Mouse (Mus musculus) limb, embryonic 14.5 days (tissue): ENCODE measurements at regions not wholly inside any gene's neighbourhood (a gene's known extent, or its start where the extent isn't known, plus 50 kb on each side); places are given as distances from the start of the nearest gene placed in this dataset.

Experiments
- ATAC-seq: fragments of 200-750 bp; cut with Nextera tagmentation; 2 replicates; pipeline ENCODE4 v1.8.0; 2017; ENCODE audit warnings: low read depth, moderate number of reproducible peaks, moderate TSS enrichment; ENCODE audit not compliant: low FRiP score
- DNase-seq: peaks from one replicate; pipeline ENCODE4 v3.0.0-alpha.2; 2015; ENCODE audit warnings: low spot score
- H3K27ac ChIP-seq: fragments of 300-500 bp; sonication (generic); replicated peaks from 2 replicates; pipeline ENCODE4 v1.5.1; 2014; ENCODE audit warnings: low read depth, mild to moderate bottlenecking, low read length, moderate library complexity, mixed read lengths
- H3K27me3 ChIP-seq: fragments of 300-500 bp; sonication (generic); 2 replicates; pipeline ENCODE4 v1.6.1; 2014; ENCODE audit warnings: low read length, mixed read lengths; ENCODE audit not compliant: control insufficient read depth, insufficient read depth
- H3K36me3 ChIP-seq: fragments of 300-500 bp; sonication (generic); 2 replicates; pipeline ENCODE4 v1.6.1; 2014; ENCODE audit warnings: mild to moderate bottlenecking, low read length, moderate library complexity, mixed read lengths; ENCODE audit not compliant: control insufficient read depth, insufficient read depth
- H3K4me1 ChIP-seq: fragments of 300-500 bp; sonication (generic); 2 replicates; pipeline ENCODE4 v1.6.1; 2014; ENCODE audit warnings: antibody characterized with exemption, low read length, mixed read lengths; ENCODE audit not compliant: control insufficient read depth, insufficient read depth
- H3K4me2 ChIP-seq: fragments of 300-500 bp; sonication (generic); replicated peaks from 2 replicates; pipeline ENCODE4 v1.6.1; 2014; ENCODE audit warnings: low read depth, mild to moderate bottlenecking, low read length, moderate library complexity; ENCODE audit not compliant: severe bottlenecking
- H3K4me3 ChIP-seq: fragments of 300-500 bp; sonication (generic); replicated peaks from 2 replicates; pipeline ENCODE4 v1.5.1; 2014; ENCODE audit warnings: low read length
- H3K9ac ChIP-seq: fragments of 300-500 bp; sonication (generic); 2 replicates; pipeline ENCODE4 v1.6.1; 2014; ENCODE audit warnings: mild to moderate bottlenecking, low read depth, low read length, moderate library complexity; ENCODE audit not compliant: severe bottlenecking
- H3K9me3 ChIP-seq: fragments of 300-500 bp; sonication (generic); 2 replicates; pipeline ENCODE4 v1.6.1; 2016; ENCODE audit warnings: low read length; ENCODE audit not compliant: control insufficient read depth
- POLR2A ChIP-seq: fragments of 200-500 bp; IDR thresholded peaks from 2 replicates; pipeline ENCODE4 v1.8.0; 2012; ENCODE audit warnings: inconsistent platforms, mild to moderate bottlenecking, moderate library complexity, borderline replicate concordance; ENCODE audit not compliant: insufficient read depth, insufficient read length; ENCODE audit errors: extremely low read depth
- WGBS: fragments of 180-500 bp; shearing (Covaris S2); extraction: QIAGEN DNeasy Blood & Tissue Kit; methylation state at CpG from one replicate; pipeline ENCODE4 v1.1.7; 2014; 5-methylcytosine and 5-hydroxymethylcytosine counted together

GRCm38 (mm10) chr14:9449942-9450341 is 783.9 kb upstream of the 4930452B06Rik start:
- ATAC-seq (no peak), DNase-seq (peak; percentile 68)
- no peaks in the 10 kb centered on the region for H3K36me3 ChIP-seq
- no peaks in the 10 kb centered on the region for H3K27me3 ChIP-seq
- no peak overlapping the region for H3K4me3 ChIP-seq
- no peaks in the 10 kb centered on the region for H3K9me3 ChIP-seq
- WGBS, result 15% methylated on average over 3 of the region's 3 CpGs
- no peak overlapping the region for H3K9ac ChIP-seq
- H3K4me2 ChIP-seq, result no peak overlapping the region
- H3K4me1 ChIP-seq, result no peaks in the 10 kb centered on the region; the same call in 1 of the 2 replicates
- TF ChIP-seq POLR2A, result no peak
- H3K27ac ChIP-seq, result no peak overlapping the region

- no peak for DNase-seq
- H3K4me2 ChIP-seq, result no peak overlapping the region
- WGBS, result 50% methylated on average over 3 of the region's 3 CpGs
- no peak overlapping the region for H3K9ac ChIP-seq
- no peak overlapping the region for H3K4me3 ChIP-seq
- ATAC-seq, result no peak
- H3K27ac ChIP-seq, result no peak overlapping the region
- H3K36me3 ChIP-seq, result no peaks in the 10 kb centered on the region
- no peak for TF ChIP-seq POLR2A
- H3K9me3 ChIP-seq, result no peaks in the 10 kb centered on the region
- H3K4me1 ChIP-seq, result no peaks in the 10 kb centered on the region
- H3K27me3 ChIP-seq, result no peaks in the 10 kb centered on the region
Observed at GRCm38 (mm10) chr14:9437896-9438295, 771.9 kb upstream of the 4930452B06Rik start.

GRCm38 (mm10) chr14:9435136-9435535 is 769.1 kb upstream of the 4930452B06Rik start:
- ATAC-seq (no peak), DNase-seq (no peak)
- Histone ChIP-seq H3K9me3 (no peaks in the 10 kb centered on the region), H3K4me2 (no peak overlapping the region), H3K27me3 (no peaks in the 10 kb centered on the region), H3K4me3 (no peak overlapping the region), H3K4me1 (no peaks in the 10 kb centered on the region), H3K27ac (no peak overlapping the region), H3K9ac (no peak overlapping the region), H3K36me3 (no peaks in the 10 kb centered on the region)
- TF ChIP-seq POLR2A, result no peak
- WGBS, result 92% methylated on average over 2 of the region's 2 CpGs

- H3K36me3 ChIP-seq, result no peaks in the 10 kb centered on the region
- no peak for TF ChIP-seq POLR2A
- no peak for ATAC-seq
- no peak overlapping the region for H3K27ac ChIP-seq
- DNase-seq, result no peak
- WGBS, result 10% methylated on average over 1 of the region's 1 CpGs
- no peaks in the 10 kb centered on the region for H3K4me1 ChIP-seq
- H3K4me2 ChIP-seq, result no peak overlapping the region
- H3K27me3 ChIP-seq, result no peaks in the 10 kb centered on the region
- H3K9me3 ChIP-seq, result no peaks in the 10 kb centered on the region
- H3K9ac ChIP-seq, result no peak overlapping the region
- H3K4me3 ChIP-seq, result no peak overlapping the region
Observed at GRCm38 (mm10) chr14:9433081-9433590, 767.1 kb upstream of the 4930452B06Rik start.

- Histone ChIP-seq H3K9ac (no peak overlapping the region), H3K36me3 (no peaks in the 10 kb centered on the region), H3K27me3 (no peaks in the 10 kb centered on the region), H3K9me3 (no peaks in the 10 kb centered on the region), H3K4me1 (no peaks in the 10 kb centered on the region), H3K4me3 (no peak overlapping the region), H3K4me2 (no peak overlapping the region), H3K27ac (no peak overlapping the region)
- no peak for DNase-seq
- ATAC-seq, result no peak
- no peak for TF ChIP-seq POLR2A
- WGBS, result 75% methylated on average over 2 of the region's 2 CpGs
Observed at GRCm38 (mm10) chr14:9431798-9432197, 765.8 kb upstream of the 4930452B06Rik start.

GRCm38 (mm10) chr14:9411822-9412403 is 745.9 kb upstream of the 4930452B06Rik start:
- H3K4me3 ChIP-seq, result no peak overlapping the region
- no peaks in the 10 kb centered on the region for H3K9me3 ChIP-seq
- no peaks in the 10 kb centered on the region for H3K4me1 ChIP-seq
- H3K9ac ChIP-seq, result no peak overlapping the region
- DNase-seq (no peak), ATAC-seq (no peak)
- H3K27ac ChIP-seq, result no peak overlapping the region
- no peaks in the 10 kb centered on the region for H3K27me3 ChIP-seq
- H3K4me2 ChIP-seq, result no peak overlapping the region
- no peak for TF ChIP-seq POLR2A
- WGBS, result 62% methylated on average over 4 of the region's 4 CpGs
- H3K36me3 ChIP-seq, result no peaks in the 10 kb centered on the region
